In genomic region chr1:51607437-51607855, GRCm38 (mm10) we compare ENCODE assay signal across 12 mouse cellular contexts.
DNase-seq lines count a peak whose midpoint lies in the region; ATAC-seq lines count a peak whose summit lies in the region.
"Had no signal": no experiment of that assay in that cellular context is flagged by ENCODE, and none has a peak within 500 bp of the region (broad histone marks: within the 10 kb centered on the region; RNA-seq: fewer than 3 reads in every experiment).

No protein-coding gene starts in this region.

- no peaks in the 10 kb centered on the region for H3K9me3 ChIP-seq in heart, embryonic 12.5 days (replicated peaks)
- H3K9me3 ChIP-seq in forebrain, embryonic 15.5 days: no peaks in the 10 kb centered on the region
- no peaks in the 10 kb centered on the region for H3K9me3 ChIP-seq in midbrain, embryonic 13.5 days

- ATAC-seq in heart, embryonic 12.5 days (ENCODE audit: insufficient number of reproducible peaks, low FRiP score): no peak
- ATAC-seq in forebrain, embryonic 15.5 days (replicated peaks): peak; percentile 94
- peak; percentile 92 for ATAC-seq in midbrain, embryonic 13.5 days
- no peak for ATAC-seq in megakaryocyte progenitor cell, adult 5-6 weeks (replicated peaks; ENCODE audit: poor library complexity)

- WGBS in heart, embryonic 12.5 days: 59% methylated on average over 8 of the region's 8 CpGs
- 6% methylated on average over 8 of the region's 8 CpGs for WGBS in forebrain, embryonic 15.5 days
- WGBS in midbrain, embryonic 13.5 days: 15% methylated on average over 8 of the region's 8 CpGs

- DNase-seq in heart, adult 11 months: peak; percentile 88
- peak; percentile 33 for DNase-seq in embryo, embryonic 10.5 days (ENCODE audit: low spot score)
- no peak for DNase-seq in layer of hippocampus, adult 18-20 months (ENCODE audit: low spot score in 2 of 2)
- DNase-seq in gastrocnemius, postnatal 36 days: no peak
- DNase-seq: cerebellum, postnatal 14 days; gastrocnemius, postnatal 10 days; heart, postnatal 10 days; thymus, adult 18-20 months had no signal

- no peak overlapping the region for H3K4me3 ChIP-seq in heart, embryonic 12.5 days
- H3K4me3 ChIP-seq in forebrain, embryonic 15.5 days: no peak overlapping the region
- H3K4me3 ChIP-seq in midbrain, embryonic 13.5 days (replicated peaks): no peak overlapping the region

- H3K4me2 ChIP-seq in heart, embryonic 12.5 days: no peak overlapping the region
- peak overlapping the region; percentile 17; the same call in 1 of the 2 replicates for H3K4me2 ChIP-seq in forebrain, embryonic 15.5 days (replicated peaks)
- no peak overlapping the region for H3K4me2 ChIP-seq in midbrain, embryonic 13.5 days (replicated peaks)

- H3K4me1 ChIP-seq in heart, embryonic 12.5 days (replicated peaks): no peaks in the 10 kb centered on the region
- H3K4me1 ChIP-seq in forebrain, embryonic 15.5 days: peaks cover 17% of the 10 kb centered on the region
- peaks cover 16% of the 10 kb centered on the region for H3K4me1 ChIP-seq in midbrain, embryonic 13.5 days (replicated peaks)

- H3K36me3 ChIP-seq in heart, embryonic 12.5 days: no peaks in the 10 kb centered on the region
- no peaks in the 10 kb centered on the region for H3K36me3 ChIP-seq in forebrain, embryonic 15.5 days
- no peaks in the 10 kb centered on the region for H3K36me3 ChIP-seq in midbrain, embryonic 13.5 days

- H3K27me3 ChIP-seq in heart, embryonic 12.5 days (replicated peaks): no peaks in the 10 kb centered on the region
- no peaks in the 10 kb centered on the region for H3K27me3 ChIP-seq in forebrain, embryonic 15.5 days
- no peaks in the 10 kb centered on the region for H3K27me3 ChIP-seq in midbrain, embryonic 13.5 days

- intact Hi-C loops in gastrocnemius, postnatal 36 days (cut with DNase I): no loop called here

- H3K27ac ChIP-seq in heart, embryonic 12.5 days (ENCODE audit: poor library complexity, severe bottlenecking): no peak overlapping the region
- peak overlapping the region; percentile 65 for H3K27ac ChIP-seq in forebrain, embryonic 15.5 days (replicated peaks)
- peak overlapping the region; percentile 16 for H3K27ac ChIP-seq in midbrain, embryonic 13.5 days

- H3K9ac ChIP-seq in heart, embryonic 12.5 days: no peak overlapping the region
- H3K9ac ChIP-seq in forebrain, embryonic 15.5 days (replicated peaks): no peak overlapping the region
- H3K9ac ChIP-seq in midbrain, embryonic 13.5 days (replicated peaks): 0 out of 2 replicates have a peak overlapping the region, but pooled peaks have one; percentile 8

Comparison
In these comparisons a context has a peak if more than half of its experiments do, and no peak if none do; other contexts are left out.
1. DNase-seq: peak in heart, adult 11 months (single experiment) and embryo, embryonic 10.5 days (single experiment); none in layer of hippocampus, adult 18-20 months (0 of 2) and gastrocnemius, postnatal 36 days (0 of 2).
2. ATAC-seq: peak in forebrain, embryonic 15.5 days (single experiment) and midbrain, embryonic 13.5 days (single experiment); none in heart, embryonic 12.5 days (single experiment) and megakaryocyte progenitor cell, adult 5-6 weeks (single experiment).